Mouse (Mus musculus) urinary bladder, postnatal 14 days (tissue): ENCODE measurements around the gene Lrrc4c.

ENCODE experiments used
- DNase-seq: peaks from one replicate; pipeline ENCODE4 v3.0.0; 2021; ENCODE audit warnings: low spot score

Lrrc4c gene

DNA sequence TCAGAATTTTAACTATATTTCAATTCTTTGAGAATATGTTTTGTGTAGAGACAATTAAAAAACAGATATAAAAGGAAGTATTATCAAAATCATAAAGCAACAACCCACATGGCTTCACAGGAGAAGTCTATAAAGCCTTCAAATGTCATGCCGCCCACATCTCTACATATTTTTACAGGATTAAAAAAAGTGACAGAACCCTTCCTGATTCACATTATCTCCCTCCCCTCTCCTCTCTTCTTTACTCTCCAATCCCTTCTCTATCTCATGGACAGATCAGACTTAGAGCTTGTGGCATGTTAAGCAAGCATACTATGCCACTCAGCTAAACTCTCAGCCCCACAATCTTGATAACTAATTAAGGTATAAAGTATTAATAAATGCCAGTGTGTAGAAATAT is 535.8 kb downstream of the Lrrc4c start:
- DNase-seq: no peak

DNA sequence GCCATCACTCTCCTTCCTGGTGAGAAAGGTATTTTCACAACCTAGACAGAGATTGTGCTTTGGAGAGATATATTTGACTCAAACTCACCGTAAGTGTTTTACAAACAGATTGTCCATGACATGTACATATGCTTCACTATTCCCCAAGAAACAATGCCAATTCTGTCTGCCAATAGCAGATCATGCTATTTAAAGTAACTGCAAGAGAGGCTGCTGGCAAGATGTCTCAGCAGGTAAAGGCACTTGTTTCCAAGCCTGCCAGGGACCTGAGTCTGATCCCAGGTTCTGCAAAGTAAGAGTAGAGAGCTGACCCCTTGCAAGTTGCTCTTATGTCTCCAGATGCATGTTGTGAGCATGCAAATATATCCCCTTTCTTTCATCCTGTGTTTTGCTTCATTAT is 558.1 kb downstream of the Lrrc4c start:
- DNase-seq: no peak

DNA sequence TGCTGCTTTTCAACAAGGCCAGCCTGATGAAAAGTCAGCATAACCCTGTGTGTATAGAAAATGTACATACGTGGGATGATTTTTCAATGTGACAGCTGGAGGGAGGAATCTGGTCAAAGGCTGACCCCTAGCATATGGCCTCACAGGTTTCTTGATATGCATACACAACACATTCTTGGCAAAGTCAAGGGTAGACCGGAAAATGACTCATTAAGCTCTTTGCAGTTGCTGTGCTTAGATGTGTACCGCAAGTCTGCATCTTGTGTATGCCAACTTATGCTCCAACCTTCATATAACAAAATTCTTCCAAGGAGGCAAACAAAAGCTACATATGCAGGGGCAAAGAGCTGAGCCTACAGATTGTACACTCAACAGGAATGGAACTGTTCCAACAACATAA is 631.6 kb downstream of the Lrrc4c start:
- DNase-seq: no peak

DNA sequence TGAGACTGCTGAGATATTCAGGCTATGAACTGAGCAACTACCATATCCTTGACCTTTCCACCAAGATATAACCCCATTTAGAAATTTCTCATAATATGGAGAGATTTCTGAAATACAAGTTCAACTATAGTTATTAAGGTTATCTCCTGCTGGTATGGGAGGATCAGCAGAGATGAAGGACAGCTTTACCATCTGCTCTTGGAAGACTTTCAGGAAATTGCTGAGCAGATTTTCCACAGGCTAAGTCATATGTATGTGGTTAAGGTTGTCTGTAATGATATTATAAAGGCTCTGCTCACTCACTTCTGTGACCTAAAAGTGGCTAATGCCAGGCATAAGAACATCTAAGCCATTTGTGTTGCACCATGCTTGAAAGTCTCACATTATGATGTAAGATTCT is 681.6 kb downstream of the Lrrc4c start:
- no peak for DNase-seq

DNA sequence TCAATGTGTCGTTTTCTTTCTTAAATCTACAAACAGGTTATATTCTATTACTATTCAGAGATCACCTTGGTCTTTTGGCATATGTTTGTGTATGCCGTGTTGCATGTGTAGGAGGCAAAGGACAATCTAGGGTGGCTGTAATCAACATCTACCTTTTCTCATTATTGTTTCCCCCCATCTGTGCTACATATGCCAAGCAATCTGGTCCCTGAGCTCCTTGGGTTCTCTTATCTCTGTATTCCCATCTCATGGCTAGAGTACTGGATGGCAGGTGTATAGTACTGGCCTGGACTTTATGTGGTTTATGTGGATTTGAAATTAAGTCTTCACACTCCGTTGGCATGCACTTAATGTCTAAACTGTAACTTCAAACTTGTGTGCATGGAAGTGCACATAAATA is 700.4 kb downstream of the Lrrc4c start:
- no peak for DNase-seq

DNA sequence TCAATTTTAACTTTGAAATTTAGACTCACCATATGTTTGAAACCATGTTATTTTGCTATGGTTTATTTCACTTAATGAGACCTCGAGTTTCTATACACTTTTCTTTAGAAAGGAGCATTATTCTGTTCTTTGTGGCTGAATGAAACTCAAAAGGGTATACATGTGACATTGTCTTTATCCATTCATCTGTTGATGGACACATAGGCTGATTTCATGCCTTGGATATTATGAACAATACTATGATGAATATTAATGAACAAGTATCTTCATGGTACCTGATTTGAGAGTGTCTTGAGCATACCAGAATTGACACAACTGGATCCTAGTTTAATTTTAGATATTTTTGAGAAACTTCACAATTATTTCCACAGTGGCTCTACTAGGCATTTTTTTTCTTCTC is 709.0 kb downstream of the Lrrc4c start:
- DNase-seq: no peak

DNA sequence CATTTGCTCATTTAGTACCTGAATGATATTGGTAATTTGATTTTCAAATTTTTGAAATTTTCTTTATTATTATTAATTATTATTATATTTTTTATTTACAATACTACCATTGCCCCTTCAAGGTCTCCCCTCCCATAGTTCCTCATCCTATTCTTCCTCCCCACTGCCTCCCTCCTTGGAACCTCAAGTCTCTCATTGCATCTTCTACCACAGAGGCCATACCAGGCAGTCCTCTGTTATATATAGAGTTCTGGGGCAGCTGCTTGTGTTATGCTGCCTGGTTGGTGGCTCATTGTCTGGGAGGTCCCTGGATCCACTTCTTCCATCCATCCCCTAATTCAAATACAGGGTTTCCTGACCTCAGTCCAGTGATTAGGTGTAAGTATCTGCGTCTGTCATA is 709.6 kb downstream of the Lrrc4c start:
- DNase-seq: no peak

DNA sequence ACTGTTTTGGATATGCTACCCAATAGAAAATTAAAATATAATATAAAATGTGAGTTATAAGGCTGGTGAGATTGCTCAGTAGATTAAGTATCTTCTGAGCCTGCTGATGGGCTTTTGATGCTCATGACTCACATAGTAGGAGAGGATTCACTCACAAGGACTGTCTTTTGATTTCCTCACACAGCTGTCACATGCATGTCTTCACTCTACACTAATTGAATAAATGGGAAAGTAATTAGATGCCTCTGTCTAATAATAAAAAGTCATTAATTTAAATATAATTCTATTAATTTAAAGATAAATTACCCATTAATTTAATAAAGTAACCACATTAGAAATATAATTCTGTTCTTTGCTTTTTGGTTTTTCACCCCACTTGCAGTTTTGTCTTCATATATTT is 718.4 kb downstream of the Lrrc4c start:
- no peak for DNase-seq

DNA sequence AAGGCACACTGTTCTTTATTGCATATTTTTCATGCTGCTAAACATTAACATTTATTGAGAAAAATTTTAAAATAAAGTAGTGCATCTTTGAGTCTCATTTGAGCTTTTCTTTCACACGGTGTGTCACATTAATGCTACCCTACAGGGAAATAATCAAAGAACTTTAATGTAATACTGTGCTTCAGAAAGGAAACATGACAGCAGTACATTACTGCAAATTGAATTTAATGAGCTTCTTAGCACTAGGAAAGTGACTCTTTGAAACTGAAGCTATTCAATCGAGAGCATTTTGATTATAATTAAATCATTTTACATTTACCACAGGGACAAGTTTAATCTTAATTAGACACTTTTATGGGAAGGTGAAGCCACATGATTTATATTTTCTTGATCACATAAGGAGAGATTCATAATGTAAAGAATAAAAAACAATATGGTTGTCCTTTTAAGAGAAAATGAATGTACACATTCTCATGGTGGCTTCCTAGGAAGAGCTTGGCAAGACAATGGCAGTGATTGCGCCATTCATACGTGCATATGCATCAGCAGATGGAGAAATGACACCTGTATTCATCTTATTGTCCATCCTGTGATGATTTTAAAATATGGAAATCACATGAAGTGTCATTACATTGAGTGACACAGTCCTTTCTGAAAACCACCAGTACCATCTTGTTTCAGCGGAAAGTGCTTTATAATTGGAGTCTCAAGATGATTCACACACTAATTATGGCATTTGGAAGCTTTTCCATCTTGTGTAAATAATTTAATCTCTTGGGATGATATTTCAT is 719.2 kb downstream of the Lrrc4c start:
- no peak for DNase-seq

DNA sequence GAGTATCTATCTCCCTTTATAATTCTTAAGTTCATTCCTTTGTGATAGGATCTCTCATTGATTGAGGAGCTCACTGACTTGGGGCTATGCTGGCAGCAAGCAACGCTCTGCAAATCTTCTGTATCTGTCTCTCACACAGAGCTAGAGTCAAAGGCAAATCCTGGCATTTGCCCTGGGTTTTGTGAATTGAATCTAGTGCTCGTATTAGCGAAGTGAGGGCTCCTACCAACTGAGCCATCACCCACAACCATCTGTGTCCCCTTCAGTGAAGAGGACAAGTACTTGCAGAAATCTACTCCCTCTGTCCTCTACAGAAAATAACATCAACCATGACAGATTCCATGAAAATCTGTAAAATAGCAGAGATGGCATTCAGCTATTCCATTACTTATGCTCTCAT is 726.0 kb downstream of the Lrrc4c start:
- no peak for DNase-seq

DNA sequence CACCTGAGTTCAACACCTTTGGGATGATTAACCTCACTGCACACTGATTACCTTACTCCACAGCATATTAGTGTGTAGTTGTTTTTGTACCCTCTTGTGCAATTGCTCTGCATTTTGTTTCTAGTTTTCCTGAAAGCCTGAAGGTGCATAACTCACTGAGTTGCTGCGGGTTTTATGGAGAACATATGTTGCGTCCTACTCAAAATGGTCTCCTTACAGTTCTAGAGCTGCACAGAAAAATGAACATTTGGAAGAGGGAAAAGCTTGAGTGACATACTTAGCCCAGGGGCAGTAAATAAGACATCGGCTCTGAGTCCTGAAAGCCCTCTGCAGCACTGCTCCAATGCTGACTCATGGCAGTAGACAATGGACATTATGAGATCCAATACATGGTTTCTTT is 727.7 kb downstream of the Lrrc4c start:
- no peak for DNase-seq

DNA sequence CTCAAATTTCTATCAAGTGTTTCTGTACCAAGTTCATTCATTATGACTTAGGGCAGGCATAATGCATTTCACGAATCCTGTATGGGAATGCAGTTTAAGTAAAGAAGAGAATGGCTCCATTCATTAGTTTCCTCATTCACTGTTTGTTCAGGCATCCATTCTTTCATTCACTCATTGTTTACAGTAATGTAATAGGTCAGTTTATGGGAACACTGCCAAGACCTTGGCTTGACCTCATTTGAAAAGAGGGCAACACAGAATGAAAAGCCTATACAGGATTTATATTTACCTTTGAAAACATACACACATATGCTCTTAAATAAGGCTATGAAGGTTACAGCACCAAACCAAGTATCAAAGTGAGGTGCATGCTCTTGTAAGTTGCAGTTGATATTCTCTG is 762.2 kb downstream of the Lrrc4c start:
- no peak for DNase-seq

DNA sequence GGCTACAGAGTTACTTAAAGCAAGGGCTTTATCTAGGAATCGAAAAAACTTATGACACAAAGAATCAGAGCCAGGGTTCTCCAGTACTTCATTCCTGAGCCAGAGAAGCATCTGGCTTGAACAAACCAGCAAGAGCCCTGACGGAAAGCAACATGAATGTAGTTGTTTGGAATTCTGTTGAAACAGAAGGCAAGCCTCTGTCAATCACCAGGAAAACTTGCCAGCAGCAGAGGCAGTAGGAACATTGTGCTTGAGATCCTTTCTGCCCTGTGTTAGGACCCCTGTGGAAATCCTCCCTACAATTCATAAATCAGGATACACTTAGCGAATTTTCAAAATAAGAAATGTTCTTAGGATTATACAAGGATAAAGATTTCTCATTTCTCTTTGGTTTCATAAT is 780.0 kb downstream of the Lrrc4c start:
- DNase-seq: no peak

DNA sequence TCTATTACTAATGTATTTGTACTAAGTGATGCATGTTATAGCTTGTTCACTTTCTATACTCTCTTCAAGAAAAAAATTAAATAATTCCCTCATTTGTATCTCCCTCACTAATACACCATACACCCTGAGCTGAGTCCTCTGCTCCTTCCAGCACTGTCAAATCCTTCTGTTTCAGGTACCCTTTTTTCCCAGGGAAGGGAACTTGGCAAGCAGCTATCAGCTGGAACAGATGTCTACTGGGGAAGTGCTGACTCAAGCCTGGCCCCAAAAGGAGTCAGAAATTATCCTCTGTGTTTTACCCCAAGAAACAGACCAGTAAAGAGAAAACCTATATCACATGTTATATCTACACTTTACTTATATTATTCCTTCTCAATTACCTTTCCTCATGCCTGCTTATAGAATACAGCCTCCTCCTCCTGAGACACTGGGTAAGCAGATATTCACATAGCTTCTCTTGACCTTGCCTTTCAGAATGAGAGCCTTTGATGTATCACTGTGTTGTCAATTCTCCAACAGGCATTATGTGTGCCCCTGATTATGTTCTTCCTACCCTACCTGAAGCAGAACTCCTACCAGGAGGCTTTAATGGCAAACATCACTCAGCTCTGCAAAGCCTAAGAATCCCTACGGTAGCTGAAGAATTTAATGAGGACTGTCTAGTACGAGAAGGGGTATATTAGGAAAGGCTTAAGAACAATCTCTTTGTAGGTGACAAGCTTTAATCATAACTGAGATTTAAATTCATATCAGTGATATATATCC is 785.6 kb downstream of the Lrrc4c start:
- DNase-seq: no peak

DNA sequence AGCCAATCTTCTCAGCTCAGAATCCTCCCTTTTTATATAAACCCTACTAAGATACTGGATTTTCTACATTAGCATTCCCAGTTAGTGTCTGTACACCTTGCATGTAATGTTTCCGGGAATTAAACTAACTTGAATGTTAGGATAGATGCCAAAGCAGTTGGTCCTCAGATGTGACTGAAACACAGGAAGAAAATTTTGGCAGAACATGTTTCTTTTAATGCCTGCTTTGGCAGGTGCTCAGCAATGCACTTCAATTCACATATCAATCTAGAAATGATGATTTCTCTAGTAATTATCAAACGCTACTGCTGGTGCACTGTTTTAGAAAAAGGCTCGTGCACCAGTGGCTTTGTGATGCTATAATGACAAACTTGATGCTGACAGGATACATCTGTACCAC is 806.3 kb downstream of the Lrrc4c start:
- DNase-seq: no peak

DNA sequence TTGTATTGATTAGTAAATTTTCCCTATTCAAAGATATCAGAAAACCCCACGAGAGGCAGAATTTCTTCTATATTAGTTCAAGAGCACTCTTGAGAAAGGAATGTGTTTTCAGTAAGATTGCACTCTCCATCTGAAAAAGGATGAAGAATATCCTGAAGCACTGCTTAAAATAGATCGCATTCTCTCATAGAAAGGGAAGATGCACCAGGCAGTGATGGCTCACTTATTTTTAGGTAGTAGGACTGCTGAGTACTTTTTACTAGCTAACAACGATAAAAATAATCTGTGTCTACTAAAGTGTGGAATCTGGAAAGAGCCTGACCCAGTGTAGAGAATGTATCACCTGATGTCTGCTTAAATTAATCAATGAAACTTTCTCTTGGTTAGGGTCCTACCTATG is 820.5 kb downstream of the Lrrc4c start:
- DNase-seq: no peak

DNA sequence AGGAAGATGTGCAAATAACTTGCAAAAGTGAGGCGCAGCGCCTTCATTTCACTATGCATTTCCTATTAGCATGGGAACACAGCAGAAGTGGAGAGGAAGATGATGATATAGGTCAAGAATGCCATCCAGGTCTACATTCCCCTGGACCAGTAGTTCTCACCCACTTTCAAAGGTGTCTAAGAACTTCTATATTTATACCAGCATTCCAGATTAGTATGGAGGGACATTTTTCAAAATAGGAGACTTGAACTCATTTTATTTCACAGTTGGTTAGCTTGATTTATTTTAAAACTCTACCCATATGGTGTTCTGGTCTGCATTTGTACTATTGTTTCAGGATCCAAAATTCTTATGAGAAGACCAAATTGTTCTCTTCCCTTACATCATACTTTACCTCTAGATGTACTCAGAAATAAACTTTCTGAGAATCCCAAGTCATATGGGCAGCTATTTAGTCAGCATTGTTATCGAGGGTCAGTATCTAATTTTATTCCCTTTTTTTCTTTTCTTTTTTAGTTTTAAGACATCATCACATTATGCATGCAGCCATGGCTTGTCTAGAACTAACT is 833.7 kb downstream of the Lrrc4c start:
- DNase-seq: no peak

DNA sequence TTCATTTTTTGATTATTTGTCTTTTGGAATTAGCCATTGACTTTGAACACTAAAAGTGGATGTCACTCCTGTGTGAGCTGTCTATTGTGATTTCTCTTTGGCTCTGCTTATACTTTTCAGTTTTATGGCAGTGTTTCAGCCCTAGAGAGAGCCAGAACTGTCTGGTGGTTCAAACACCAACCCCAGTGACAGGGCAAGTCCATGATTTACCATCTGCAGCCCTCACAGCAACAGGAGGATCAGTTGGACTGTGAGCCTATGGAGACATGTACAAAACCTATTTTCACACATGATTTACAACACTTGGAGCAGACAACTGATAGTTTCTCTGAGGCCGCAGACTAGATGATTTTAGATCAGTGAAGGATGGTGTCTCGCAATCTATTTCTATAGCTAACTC is 847.8 kb downstream of the Lrrc4c start:
- no peak for DNase-seq

DNA sequence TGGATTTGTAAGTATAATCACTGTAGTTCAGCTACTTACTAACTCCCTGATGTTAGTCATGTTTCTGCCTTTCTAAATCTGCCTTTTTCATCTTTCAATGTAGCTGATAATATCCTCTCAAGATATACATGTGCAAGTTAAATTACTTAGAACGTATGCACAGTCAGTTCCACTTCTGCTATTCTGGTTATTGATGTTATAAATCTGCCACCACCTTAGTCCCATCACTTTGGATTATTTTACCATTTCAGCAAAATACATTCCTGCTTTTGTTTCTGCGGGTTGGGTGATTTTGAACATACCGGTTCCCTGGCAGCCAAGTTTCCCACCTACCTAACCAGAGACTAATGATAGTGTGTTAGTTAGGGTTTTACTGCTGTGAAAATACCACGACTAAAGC is 860.4 kb downstream of the Lrrc4c start:
- no peak for DNase-seq

DNA sequence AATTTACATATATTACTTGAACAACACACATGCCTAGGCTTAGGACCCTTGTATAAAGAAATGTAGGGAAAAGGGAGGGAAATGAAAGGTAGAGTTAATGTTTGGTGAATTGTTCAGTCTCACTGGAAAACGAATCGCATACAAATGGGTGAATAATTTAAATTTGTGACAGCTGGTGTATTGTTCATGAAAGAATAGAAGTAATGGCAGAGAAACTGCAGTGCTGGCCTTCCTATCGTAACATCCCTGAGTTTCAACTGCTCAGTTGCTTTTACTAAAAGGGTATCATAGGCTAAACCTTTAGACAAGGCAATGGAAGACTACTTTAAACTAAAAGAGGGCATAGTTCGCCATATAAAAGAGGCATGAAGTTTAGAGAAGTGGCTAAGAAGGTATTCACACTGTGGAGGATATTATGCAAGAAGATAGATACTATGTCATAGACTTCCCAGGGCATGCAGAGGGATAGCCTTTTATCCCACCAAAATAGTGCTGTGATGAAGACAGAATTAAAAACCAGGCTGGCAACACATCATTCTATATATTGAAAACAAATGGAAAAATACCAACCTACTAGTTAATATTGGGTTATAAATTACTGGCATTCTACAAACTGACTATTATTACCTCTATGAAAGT is 879.1 kb downstream of the Lrrc4c start:
- DNase-seq: no peak

DNA sequence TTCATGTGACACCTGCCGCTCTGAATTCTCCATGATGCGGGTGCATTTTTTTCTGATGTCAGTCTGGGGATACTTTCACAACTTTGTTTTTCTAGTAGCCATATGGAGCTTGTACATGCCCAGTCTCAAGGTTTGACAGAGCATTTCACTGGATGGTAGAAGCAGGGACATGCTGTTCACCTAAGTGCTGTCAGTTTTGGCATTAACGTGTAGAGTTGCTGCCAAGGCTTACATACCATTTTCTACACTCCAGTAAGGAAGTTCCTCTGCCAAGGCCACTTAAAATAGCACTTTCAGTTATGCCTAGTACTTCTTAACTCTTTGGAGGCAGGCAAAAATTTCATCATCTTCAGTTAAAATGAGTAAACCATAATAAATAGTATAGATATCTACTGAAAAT is 915.0 kb downstream of the Lrrc4c start:
- no peak for DNase-seq

DNA sequence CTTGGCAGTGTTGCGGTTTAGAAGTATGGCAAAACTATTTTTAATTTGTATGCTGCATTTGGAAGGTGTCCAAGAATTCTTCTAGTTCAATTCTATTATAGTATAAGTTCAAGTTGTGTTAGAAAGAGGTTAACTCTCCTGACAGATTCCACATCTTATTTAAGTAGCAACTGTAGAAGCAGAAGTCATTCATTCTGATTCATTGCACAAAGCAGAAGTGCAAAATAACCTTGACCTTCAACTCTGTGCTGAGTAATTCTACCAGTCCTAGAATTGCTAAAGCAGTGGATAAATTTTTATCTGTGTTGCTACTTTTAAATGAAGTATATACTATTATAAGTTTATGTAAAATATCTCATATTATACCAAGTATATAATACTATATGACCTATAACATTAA is 916.1 kb downstream of the Lrrc4c start:
- no peak for DNase-seq

DNA sequence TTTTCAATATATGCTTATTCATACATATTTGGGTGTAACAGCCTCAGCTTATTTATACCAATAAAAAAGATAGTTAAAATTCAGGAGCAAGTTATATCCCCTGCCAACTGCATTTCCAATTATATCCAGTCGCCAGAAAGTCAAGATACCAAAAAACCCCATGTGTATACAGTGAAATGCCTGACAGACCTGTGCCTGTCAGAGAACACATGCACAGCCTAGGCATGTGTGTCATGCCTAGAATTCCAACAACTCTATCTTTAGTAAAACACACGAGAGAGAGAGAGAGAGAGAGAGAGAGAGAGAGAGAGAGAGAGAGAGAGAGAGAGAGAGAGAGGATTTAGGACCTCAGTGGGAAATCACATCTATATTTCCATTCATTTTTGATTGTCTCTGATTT is 956.7 kb downstream of the Lrrc4c start:
- DNase-seq: no peak
